Mouse (Mus musculus) ES-E14 (cell line): ENCODE measurements around the gene Abcg4.

ENCODE experiments used
- HCFC1 ChIP-seq: IDR thresholded peaks from 2 replicates; pipeline ENCODE4 v1.6.1; 2012; ENCODE audit warnings: low read length, inconsistent platforms, borderline replicate concordance; ENCODE audit not compliant: insufficient read depth
- MAFK ChIP-seq: IDR thresholded peaks from 2 replicates; pipeline ENCODE4 v1.6.1; 2014; ENCODE audit warnings: mild to moderate bottlenecking, low read depth, low read length, inconsistent platforms; ENCODE audit not compliant: insufficient read depth
- ZC3H11A ChIP-seq: IDR thresholded peaks from 2 replicates; pipeline ENCODE4 v1.6.1; 2012; ENCODE audit warnings: low read depth, mild to moderate bottlenecking, inconsistent platforms, low read length, borderline replicate concordance
- ZNF384 ChIP-seq: IDR thresholded peaks from 2 replicates; pipeline ENCODE4 v1.6.1; 2012; ENCODE audit warnings: low read depth, low read length, inconsistent platforms

GRCm38 (mm10) chr9:44334396-44335330 is 46.2 kb upstream of the Abcg4 start, which contains the start of gene H2afx:
- TF ChIP-seq ZNF384 (no peak), MAFK (no peak), ZC3H11A (no peak), HCFC1 (peak; percentile 58; the same call in 1 of the 2 replicates)
